Mouse (Mus musculus): ENCODE results near the gene Rapgef6.

- TF ChIP-seq CTCF (IDR thresholded peaks at IDR 0.05; ENCODE audit: extremely low read depth, insufficient read depth, insufficient read length, insufficient replicate concordance) = no peak
- TF ChIP-seq POLR2A (IDR thresholded peaks at IDR 0.05; ENCODE audit: low read depth, low read length) = no peak
Observed at GRCm38 (mm10) chr11:54601121-54601520, 78.5 kb downstream of the Rapgef6 start.

All from spleen, adult 2 months (tissue).